Mouse (Mus musculus) liver, adult 2 months (tissue): Measurements from ENCODE around the gene Dmwd.

Source experiments
- CTCF ChIP-seq: fragments of 200-500 bp; IDR thresholded peaks from 2 replicates; pipeline ENCODE4 v1.5.1; 2011; ENCODE audit warnings: low read depth, low read length, control low read depth
- POLR2A ChIP-seq: fragments of 200-500 bp; IDR thresholded peaks from 2 replicates; pipeline ENCODE4 v1.6.1; 2011; ENCODE audit warnings: low read length, control low read depth; ENCODE audit not compliant: insufficient read depth; ENCODE audit errors: extremely low read depth

- TF ChIP-seq POLR2A (peak; percentile 59), CTCF (no peak)
Observed at GRCm38 (mm10) chr7:19083701-19084100, 7.7 kb downstream of the Dmwd start, which contains the start of gene Dmpk.
